Mouse (Mus musculus): ENCODE data around the gene Mettl7a3.

DNA sequence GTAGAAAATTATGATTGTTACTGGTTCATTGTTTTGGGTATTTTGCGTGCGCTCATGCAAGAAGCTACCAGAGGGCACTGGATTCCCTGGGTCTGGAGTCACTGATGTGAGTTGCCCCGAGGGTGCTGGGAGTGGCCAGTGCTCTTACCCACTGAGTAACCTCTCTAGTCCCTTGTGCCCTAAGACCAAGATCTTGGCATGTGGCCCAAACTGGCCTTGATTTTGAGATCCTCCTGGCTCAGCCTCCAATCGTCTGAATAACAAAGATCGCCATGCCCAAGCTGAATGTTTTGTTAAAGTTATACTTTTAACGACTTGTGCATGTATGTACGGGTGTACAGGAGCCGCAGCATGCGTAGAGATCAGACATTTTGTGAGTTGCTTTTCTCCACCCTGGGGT is 51.0 kb downstream of the Mettl7a3 start:
- TF ChIP-seq EP300 (IDR thresholded peaks at IDR 0.05; ENCODE audit: low read depth) (no peak), CTCF (IDR thresholded peaks at IDR 0.05; ENCODE audit: low read depth) (no peak)

All from liver, embryonic 14.5 days (tissue).